Mouse (Mus musculus) midbrain, embryonic 13.5 days (tissue): ENCODE data around the gene Atp5g3. TPM values are rescaled to one million over a fixed set of nuclear protein-coding genes. Genes with fewer than 3 reads are reported as not detected.

ENCODE experiments used
- ATAC-seq: fragments of 200-750 bp; cut with Nextera tagmentation; 2 replicates; pipeline ENCODE4 v1.8.0; 2017; ENCODE audit warnings: mild to moderate bottlenecking, moderate TSS enrichment, moderate library complexity
- H3K27ac ChIP-seq: fragments of 300-500 bp; sonication (generic); 2 replicates; pipeline ENCODE4 v1.5.1; 2015; ENCODE audit warnings: inconsistent platforms, mild to moderate bottlenecking, moderate library complexity
- H3K27me3 ChIP-seq: fragments of 300-500 bp; sonication (generic); 2 replicates; pipeline ENCODE4 v1.6.1; 2015; ENCODE audit warnings: mild to moderate bottlenecking, inconsistent platforms
- H3K36me3 ChIP-seq: fragments of 300-500 bp; sonication (generic); 2 replicates; pipeline ENCODE4 v1.6.1; 2015; ENCODE audit warnings: mild to moderate bottlenecking, inconsistent platforms
- H3K4me1 ChIP-seq: fragments of 300-500 bp; sonication (generic); replicated peaks from 2 replicates; pipeline ENCODE4 v1.6.1; 2015; ENCODE audit warnings: inconsistent platforms
- H3K4me2 ChIP-seq: fragments of 300-500 bp; sonication (generic); replicated peaks from 2 replicates; pipeline ENCODE4 v1.6.1; 2015; ENCODE audit warnings: moderate library complexity, mild to moderate bottlenecking, inconsistent platforms
- H3K4me3 ChIP-seq: fragments of 300-500 bp; sonication (generic); replicated peaks from 2 replicates; pipeline ENCODE4 v1.5.1; 2015; ENCODE audit warnings: mild to moderate bottlenecking, inconsistent platforms
- H3K9ac ChIP-seq: fragments of 300-500 bp; sonication (generic); replicated peaks from 2 replicates; pipeline ENCODE4 v1.6.1; 2015; ENCODE audit warnings: mild to moderate bottlenecking, inconsistent platforms
- H3K9me3 ChIP-seq: fragments of 300-500 bp; sonication (generic); 2 replicates; pipeline ENCODE4 v1.6.1; 2016; ENCODE audit warnings: mild to moderate bottlenecking, inconsistent platforms
- WGBS: fragments of 180-500 bp; shearing (Covaris S2); methylation state at CpG from one replicate; pipeline ENCODE4 v1.1.7; 2015; 5-methylcytosine and 5-hydroxymethylcytosine counted together
- polyA plus RNA-seq: library from polyadenylated mRNA; unstranded; fragments of >200 nt; fragmentation: Nextera tagmentation; extraction: Ambion mirVana; gene quantifications from 2 replicates; pipeline ENCODE4 v1.2.1, GENCODE M21; 2015

Gene Atp5g3
- polyA plus RNA-seq, result 957 and 983 TPM in 2 replicates

DNA sequence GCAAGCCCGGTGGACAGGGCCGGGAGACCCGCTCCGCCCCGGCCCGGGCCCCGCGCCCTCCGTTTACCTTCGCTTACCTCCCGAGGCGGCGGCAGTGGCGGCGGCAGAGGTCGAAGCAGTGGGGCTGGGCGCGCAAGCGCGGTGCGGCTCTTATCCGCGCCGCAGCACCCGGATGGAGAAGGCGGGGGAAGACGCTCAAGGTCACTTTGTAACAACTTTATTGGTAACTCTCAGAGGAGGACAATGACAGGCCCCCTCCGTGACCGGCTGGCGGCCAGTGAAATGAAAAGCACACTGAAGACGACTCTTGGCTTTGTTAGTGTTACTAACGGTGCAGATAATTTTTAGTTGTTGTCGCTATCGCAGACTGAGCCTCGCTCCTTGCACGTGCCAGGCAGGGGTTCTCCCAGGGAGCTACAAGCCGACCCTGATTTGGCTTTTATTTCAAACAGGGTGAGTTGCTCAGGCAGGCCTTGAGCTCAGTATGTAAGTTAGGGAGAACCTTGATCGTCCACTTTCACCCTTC lies at the start of gene Atp5g3:
Gene Atp5g3, minus strand, starts transcription at position 152 of the 526 bp plus-strand sequence.
- no peaks in the 10 kb centered on the region for H3K9me3 ChIP-seq
- peak within 1 kb of the TSS; percentile 100 for H3K9ac ChIP-seq
- peak within 1 kb of the TSS; percentile 87 for H3K27ac ChIP-seq
- H3K27me3 ChIP-seq, result no peaks in the 10 kb centered on the region
- ATAC-seq, result peak; percentile 93
- H3K4me1 ChIP-seq, result peaks cover 15% of the 10 kb centered on the region
- H3K4me3 ChIP-seq, result peak within 1 kb of the TSS; percentile 98
- under 1% methylated on average over 38 of the region's 38 CpGs for WGBS
- H3K4me2 ChIP-seq, result peak within 1 kb of the TSS; percentile 72
- H3K36me3 ChIP-seq, result peaks cover 30% of the 10 kb centered on the region

DNA sequence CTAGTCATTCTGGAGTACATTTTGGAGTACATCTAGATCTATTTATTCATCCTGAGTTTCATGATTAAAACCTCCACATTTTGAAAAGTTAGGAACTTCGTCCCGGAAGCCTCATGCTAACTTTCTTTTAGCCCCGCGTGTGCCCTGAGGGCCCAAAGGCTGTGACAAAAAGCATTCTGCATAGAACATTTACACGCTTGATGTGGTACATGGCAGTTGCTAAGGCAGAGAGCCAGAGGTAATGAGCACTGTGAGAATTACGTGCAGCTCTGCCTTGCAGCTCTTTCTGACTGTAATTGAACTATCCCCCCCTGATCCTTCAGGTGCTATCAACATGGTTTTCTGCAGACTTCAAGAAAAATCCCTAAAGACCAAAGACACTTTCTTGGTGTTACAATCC lies 47.2 kb upstream of the Atp5g3 start:
- H3K27me3 ChIP-seq, result no peaks in the 10 kb centered on the region
- WGBS, result 80% methylated on average over 6 of the region's 6 CpGs
- no peaks in the 10 kb centered on the region for H3K4me1 ChIP-seq

DNA sequence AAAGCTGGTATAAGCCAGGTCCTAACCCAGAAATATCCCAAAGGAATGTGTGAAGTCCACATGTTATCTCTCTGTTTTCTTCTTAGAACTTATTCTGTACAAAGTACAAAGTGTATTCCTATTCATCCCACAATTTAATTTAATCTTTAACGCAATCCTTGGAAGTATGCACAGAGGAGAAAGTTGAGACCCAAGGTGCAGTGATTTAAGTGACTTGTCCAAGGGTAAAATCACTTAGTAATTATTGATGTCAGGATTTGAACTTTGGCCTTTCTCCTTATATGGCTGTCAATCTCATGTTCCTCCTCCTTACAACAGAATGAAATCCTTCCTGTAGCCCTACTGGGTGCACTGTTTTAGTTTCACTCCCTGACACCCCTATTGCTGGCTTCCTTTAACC lies 42.5 kb upstream of the Atp5g3 start:
- no peak for ATAC-seq
- WGBS, result 98% methylated on average over 1 of the region's 1 CpGs
- Histone ChIP-seq H3K4me3 (no peak overlapping the region), H3K9ac (no peak overlapping the region), H3K4me1 (peaks cover 7% of the 10 kb centered on the region; the same call in 1 of the 2 replicates), H3K9me3 (no peaks in the 10 kb centered on the region), H3K27ac (no peak overlapping the region), H3K36me3 (no peaks in the 10 kb centered on the region), H3K4me2 (no peak overlapping the region), H3K27me3 (no peaks in the 10 kb centered on the region)

More for the DNA sequence above, 47.2 kb upstream of the Atp5g3 start:
- Histone ChIP-seq H3K36me3 (no peaks in the 10 kb centered on the region), H3K9ac (no peak overlapping the region), H3K4me3 (no peak overlapping the region), H3K9me3 (no peaks in the 10 kb centered on the region), H3K4me2 (no peak overlapping the region), H3K27ac (no peak overlapping the region)
- ATAC-seq, result no peak

DNA sequence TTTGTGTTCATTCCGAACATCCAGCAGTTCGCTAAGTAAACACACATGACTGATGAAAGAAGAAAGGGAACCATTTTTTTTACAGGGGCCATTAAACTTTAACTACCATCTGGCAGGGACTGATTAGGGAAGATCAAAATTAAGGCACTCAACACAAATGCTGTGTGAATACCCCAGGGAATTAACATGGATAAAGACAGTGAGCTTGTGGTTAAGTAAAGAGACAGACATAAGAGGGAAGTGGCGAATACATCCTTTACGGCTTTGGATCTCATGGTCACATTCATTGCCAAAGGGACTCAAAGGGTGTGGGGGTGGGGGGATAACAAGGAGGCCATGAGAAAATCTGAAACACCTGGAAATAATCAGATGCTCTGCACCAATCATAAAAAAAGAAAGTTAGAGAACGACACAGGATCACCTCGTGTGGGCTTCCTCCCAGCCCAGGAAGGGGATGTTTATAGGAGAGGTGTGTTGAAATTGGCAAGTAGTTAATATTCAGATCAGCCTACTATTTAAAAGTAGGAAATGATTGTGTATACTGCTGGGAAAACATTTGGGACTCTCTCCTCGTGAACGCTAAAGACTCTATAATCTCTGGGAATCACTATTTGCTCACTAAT lies 41.6 kb upstream of the Atp5g3 start:
- ATAC-seq, result no peak
- H3K27me3 ChIP-seq, result no peaks in the 10 kb centered on the region
- no peak overlapping the region for H3K4me3 ChIP-seq
- H3K9ac ChIP-seq, result no peak overlapping the region
- no peak overlapping the region for H3K4me2 ChIP-seq
- no peak overlapping the region for H3K27ac ChIP-seq
- peaks cover 7% of the 10 kb centered on the region; the same call in 1 of the 2 replicates for H3K4me1 ChIP-seq
- 53% methylated on average over 8 of the region's 8 CpGs for WGBS
- no peaks in the 10 kb centered on the region for H3K9me3 ChIP-seq
- H3K36me3 ChIP-seq, result no peaks in the 10 kb centered on the region

DNA sequence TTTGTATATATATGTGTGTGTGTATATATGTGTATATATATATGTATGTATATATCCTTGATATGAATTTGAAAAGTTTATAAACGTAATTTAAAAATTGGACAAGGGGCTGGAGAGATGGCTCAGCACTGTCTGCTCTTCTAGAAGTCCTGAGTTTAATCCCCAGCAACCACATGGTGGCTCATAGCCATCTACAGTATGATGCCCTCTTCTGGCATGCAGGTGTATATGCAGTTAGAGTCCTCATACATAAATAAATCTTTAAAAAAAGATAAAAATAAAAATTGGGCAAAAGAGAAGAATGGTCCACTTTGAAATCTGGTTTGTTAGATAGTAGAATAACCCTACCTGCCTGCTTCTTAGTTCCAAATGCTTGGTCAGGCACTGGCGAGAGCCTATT lies 36.2 kb upstream of the Atp5g3 start:
- Histone ChIP-seq H3K4me1 (peaks cover 1% of the 10 kb centered on the region; the same call in 1 of the 2 replicates), H3K9ac (no peak overlapping the region), H3K4me3 (no peak overlapping the region), H3K9me3 (no peaks in the 10 kb centered on the region), H3K36me3 (no peaks in the 10 kb centered on the region), H3K27ac (no peak overlapping the region), H3K27me3 (no peaks in the 10 kb centered on the region), H3K4me2 (no peak overlapping the region)
- 92% methylated on average over 2 of the region's 2 CpGs for WGBS
- no peak for ATAC-seq

DNA sequence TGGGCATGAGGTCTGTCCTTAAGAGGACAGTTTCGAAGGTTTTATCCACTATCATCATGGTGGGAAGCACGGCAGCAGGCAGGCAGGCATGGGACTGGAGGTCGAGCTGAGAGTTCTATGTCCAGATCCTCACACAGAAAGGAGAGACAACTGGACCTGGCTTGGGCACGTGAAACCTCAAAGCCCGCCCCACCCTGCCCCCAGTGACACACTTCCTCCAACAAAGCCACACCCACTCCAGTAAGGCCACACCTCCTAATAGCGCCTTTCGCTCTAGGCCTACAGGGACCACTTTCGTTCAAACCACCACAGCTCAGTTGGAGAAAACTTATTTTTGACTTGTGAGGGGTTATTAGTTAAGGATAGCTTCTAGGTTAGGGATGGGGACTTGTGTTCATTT lies 32.6 kb upstream of the Atp5g3 start:
- no peak overlapping the region for H3K27ac ChIP-seq
- H3K27me3 ChIP-seq, result no peaks in the 10 kb centered on the region
- 95% methylated on average over 8 of the region's 8 CpGs for WGBS
- H3K9ac ChIP-seq, result no peak overlapping the region
- no peak overlapping the region for H3K4me2 ChIP-seq
- H3K9me3 ChIP-seq, result no peaks in the 10 kb centered on the region
- H3K4me1 ChIP-seq, result no peaks in the 10 kb centered on the region
- no peak for ATAC-seq
- H3K36me3 ChIP-seq, result no peaks in the 10 kb centered on the region
- no peak overlapping the region for H3K4me3 ChIP-seq

DNA sequence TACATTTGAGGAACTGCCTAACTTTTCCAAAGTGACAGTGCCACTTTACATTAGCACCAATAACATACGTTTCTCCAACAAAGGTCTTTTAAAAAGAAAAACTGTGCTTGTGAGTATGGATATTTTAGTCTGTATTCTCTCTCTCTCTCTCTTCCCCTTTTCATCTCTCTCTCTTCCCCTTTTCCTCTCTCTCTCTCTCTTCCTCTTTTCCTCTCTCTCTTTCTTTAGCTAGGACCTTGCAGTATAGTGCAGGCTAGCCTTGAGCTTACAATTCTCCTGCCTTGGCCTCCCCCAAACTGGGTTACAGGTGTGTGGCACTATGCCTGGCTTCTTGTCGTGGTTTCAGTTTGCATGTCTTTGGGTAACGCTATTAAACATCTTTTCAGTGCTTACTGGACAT lies 31.7 kb upstream of the Atp5g3 start:
- Histone ChIP-seq H3K27me3 (no peaks in the 10 kb centered on the region), H3K9me3 (no peaks in the 10 kb centered on the region), H3K4me3 (no peak overlapping the region), H3K4me1 (no peaks in the 10 kb centered on the region), H3K4me2 (no peak overlapping the region), H3K27ac (no peak overlapping the region), H3K9ac (no peak overlapping the region), H3K36me3 (no peaks in the 10 kb centered on the region)
- WGBS, result 92% methylated on average over 3 of the region's 3 CpGs
- ATAC-seq, result no peak

DNA sequence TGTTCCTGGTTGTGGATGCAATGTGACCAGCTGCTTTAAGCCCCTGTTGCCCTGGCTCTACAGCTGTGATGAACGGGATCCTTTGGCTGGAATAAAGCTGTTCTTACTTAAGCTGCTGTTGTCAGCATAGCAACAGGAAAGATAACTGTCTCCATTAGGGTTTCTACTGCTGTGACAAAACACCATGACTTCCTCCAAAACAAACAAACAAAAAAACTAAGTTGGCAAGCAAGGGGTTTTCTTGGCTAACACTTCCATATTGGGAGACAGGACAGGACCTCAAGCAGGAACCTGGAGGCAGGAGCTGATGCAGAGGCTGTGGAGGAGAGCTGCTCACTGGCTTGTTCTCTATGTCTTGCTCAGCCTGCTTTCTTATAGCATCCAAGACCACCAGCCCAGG lies 30.2 kb upstream of the Atp5g3 start:
- WGBS, result 27% methylated on average over 1 of the region's 1 CpGs
- no peaks in the 10 kb centered on the region for H3K4me1 ChIP-seq
- H3K9ac ChIP-seq, result no peak overlapping the region
- no peak overlapping the region for H3K4me3 ChIP-seq
- H3K9me3 ChIP-seq, result no peaks in the 10 kb centered on the region
- H3K4me2 ChIP-seq, result no peak overlapping the region
- H3K36me3 ChIP-seq, result no peaks in the 10 kb centered on the region
- no peaks in the 10 kb centered on the region for H3K27me3 ChIP-seq
- no peak overlapping the region for H3K27ac ChIP-seq
- no peak for ATAC-seq

DNA sequence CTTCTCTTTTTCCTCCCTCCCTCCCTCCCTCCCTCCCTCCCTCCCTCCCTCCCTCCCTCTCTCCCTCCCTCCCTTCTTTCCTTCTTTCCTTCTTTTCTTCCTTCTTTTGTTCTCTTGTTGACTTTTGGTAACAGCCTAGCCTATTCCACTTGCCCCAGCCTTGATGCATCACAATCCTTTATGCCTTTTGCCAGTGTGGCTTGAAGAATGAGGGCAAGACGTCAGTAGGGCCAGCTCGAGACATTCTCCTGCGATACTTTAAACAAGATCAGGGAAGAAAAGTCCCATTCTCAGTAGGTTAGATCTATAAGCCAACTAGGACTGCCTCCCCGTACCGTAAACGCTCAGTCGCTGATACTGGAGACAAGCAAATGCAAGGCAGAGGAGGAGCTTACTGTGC lies 29.3 kb upstream of the Atp5g3 start:
- Histone ChIP-seq H3K9ac (no peak overlapping the region), H3K4me3 (no peak overlapping the region), H3K4me2 (no peak overlapping the region), H3K36me3 (no peaks in the 10 kb centered on the region), H3K4me1 (no peaks in the 10 kb centered on the region), H3K9me3 (no peaks in the 10 kb centered on the region), H3K27me3 (no peaks in the 10 kb centered on the region), H3K27ac (no peak overlapping the region)
- no peak for ATAC-seq
- 85% methylated on average over 7 of the region's 7 CpGs for WGBS

DNA sequence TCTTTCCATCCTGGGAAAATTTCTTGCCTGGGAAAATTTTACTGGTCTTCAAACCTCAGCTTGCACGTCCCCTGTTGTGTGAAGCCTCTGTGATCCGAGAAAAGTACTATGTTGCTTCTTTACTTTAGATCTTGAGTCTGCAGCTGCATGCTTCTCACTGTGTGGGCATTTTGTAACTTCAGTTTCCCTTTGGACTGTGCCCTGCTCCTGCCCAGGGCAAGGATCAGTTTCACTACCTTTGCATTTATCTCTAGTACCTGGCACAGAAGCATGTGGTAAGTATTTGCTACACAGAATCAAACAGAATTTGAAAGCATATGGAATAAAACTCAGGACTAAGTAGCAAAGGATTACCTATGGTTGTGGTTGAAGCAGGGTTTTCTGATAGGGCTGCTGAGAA lies 27.8 kb upstream of the Atp5g3 start:
- H3K27ac ChIP-seq, result no peak overlapping the region
- H3K4me3 ChIP-seq, result no peak overlapping the region
- H3K9ac ChIP-seq, result no peak overlapping the region
- 87% methylated on average over 2 of the region's 2 CpGs for WGBS
- ATAC-seq, result no peak
- H3K4me2 ChIP-seq, result no peak overlapping the region
- no peaks in the 10 kb centered on the region for H3K36me3 ChIP-seq
- no peaks in the 10 kb centered on the region for H3K27me3 ChIP-seq
- no peaks in the 10 kb centered on the region for H3K9me3 ChIP-seq
- H3K4me1 ChIP-seq, result no peaks in the 10 kb centered on the region

DNA sequence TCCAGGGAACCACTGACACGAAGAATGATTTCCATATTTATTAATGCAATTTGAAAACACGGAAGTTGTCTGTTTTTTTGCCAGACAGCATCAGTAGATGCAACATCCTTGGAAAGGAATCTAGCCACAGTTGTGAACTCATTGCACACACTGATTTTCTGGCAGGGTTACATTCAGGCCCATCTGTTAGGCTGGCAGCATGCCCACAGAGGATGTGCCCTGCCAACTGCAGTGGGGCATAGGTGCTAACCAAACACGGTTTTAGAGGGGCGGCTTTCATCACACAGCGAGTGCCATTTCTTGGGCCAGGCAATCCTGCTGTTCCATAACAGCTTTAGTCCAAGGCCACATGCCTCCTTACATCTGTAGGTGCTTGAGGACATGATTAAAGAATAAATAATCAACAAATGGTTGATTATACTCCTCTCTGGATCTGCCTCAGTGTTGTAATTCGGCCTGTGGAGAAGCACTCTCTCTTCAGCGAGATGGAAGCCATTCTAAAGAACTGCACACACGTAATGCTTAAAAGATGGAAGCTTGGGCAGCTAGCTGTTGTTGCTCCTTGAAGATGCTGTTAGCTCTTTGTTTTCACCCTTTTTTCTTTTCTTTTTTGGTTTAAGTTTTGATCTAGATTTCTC lies 21.7 kb upstream of the Atp5g3 start:
- no peak overlapping the region for H3K4me2 ChIP-seq
- H3K27ac ChIP-seq, result no peak overlapping the region
- no peaks in the 10 kb centered on the region for H3K36me3 ChIP-seq
- no peak overlapping the region for H3K9ac ChIP-seq
- no peaks in the 10 kb centered on the region for H3K9me3 ChIP-seq
- 83% methylated on average over 8 of the region's 8 CpGs for WGBS
- H3K4me3 ChIP-seq, result no peak overlapping the region
- H3K4me1 ChIP-seq, result no peaks in the 10 kb centered on the region
- ATAC-seq, result no peak
- no peaks in the 10 kb centered on the region for H3K27me3 ChIP-seq

DNA sequence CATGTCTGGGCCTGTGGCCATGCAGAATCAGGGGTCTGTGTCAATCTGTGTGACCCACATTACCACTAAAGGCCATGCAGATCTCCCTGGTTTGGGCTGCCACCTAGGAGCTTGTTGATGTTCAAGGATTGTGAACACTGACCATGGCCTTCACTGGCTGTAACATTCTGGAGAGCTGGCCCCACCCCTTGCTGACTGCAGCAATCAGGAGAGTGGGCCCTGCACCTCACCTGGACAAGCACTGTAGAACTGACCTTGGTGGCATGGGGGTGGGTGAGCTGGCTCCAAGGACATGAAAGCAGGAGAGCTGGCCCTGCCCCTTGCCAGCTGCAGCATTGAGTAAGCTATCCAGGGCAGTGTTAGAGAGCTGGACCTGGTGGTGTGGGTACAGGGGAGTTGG lies 16.6 kb upstream of the Atp5g3 start:
- no peaks in the 10 kb centered on the region for H3K27me3 ChIP-seq

More for the DNA sequence above, 16.6 kb upstream of the Atp5g3 start:
- H3K4me1 ChIP-seq, result no peaks in the 10 kb centered on the region
- ATAC-seq, result no peak
- H3K27ac ChIP-seq, result no peak overlapping the region
- H3K4me3 ChIP-seq, result no peak overlapping the region
- no peak overlapping the region for H3K4me2 ChIP-seq
- H3K36me3 ChIP-seq, result no peaks in the 10 kb centered on the region
- no peak overlapping the region for H3K9ac ChIP-seq
- no peaks in the 10 kb centered on the region for H3K9me3 ChIP-seq
